Mouse (Mus musculus) liver, adult 2 months (tissue): ENCODE data around the gene Sdf4.

Experiments used
- CTCF ChIP-seq: fragments of 200-500 bp; IDR thresholded peaks from 2 replicates; pipeline ENCODE4 v1.5.1; 2011; ENCODE audit warnings: low read depth, low read length, control low read depth
- POLR2A ChIP-seq: fragments of 200-500 bp; IDR thresholded peaks from 2 replicates; pipeline ENCODE4 v1.6.1; 2011; ENCODE audit warnings: low read length, control low read depth; ENCODE audit not compliant: insufficient read depth; ENCODE audit errors: extremely low read depth

DNA sequence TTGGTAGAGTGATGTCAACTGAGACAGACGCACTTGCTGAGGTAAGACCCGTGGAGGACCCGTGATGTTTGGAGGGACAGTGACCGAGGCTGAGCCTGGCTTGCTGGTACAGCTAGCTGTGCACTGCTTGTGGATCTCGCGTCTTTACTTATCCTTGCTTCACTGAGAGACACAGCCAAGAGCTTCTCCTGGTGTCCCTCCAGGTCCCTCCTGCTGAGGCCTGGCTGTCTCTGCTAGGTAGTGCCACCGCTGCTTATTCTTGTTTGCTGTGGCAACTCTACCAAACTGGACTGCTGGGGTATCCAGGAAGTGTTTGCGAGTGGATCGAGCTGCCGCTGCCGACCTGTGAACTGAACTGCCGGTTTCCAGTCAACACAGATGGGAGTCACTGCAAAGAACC is 27.1 kb downstream of the Sdf4 start:
- TF ChIP-seq CTCF (no peak), POLR2A (no peak)
